Mouse (Mus musculus): ENCODE measurements around the gene Haus3. TPM values are rescaled to one million over a fixed set of nuclear protein-coding genes. Genes with fewer than 3 reads are reported as not detected.

The Haus3 gene
- polyA plus RNA-seq, 1 experiment from 2014 or later: 9.6 TPM

- TF ChIP-seq CTCF (IDR thresholded peaks at IDR 0.05; ENCODE audit: low read depth): no peak
- Histone ChIP-seq H3K36me3 (ENCODE audit: control insufficient read depth, insufficient read depth) (no peaks in the 10 kb centered on the region), H3K4me1 (replicated peaks; ENCODE audit: control insufficient read depth, insufficient read depth, low read length) (no peaks in the 10 kb centered on the region), H3K27ac (ENCODE audit: low read depth, low read length) (no peak overlapping the region), H3K9me3 (ENCODE audit: control insufficient read depth) (no peaks in the 10 kb centered on the region), H3K4me2 (replicated peaks; ENCODE audit: low read depth) (no peak overlapping the region), H3K4me3 (ENCODE audit: low read depth, low read length) (no peak overlapping the region), H3K9ac (ENCODE audit: low read depth, low read length) (no peak overlapping the region), H3K27me3 (replicated peaks; ENCODE audit: control insufficient read depth, insufficient read depth, low read length) (no peaks in the 10 kb centered on the region)
- 82% methylated on average over 3 of the region's 3 CpGs for WGBS
- ATAC-seq: no peak
These were observed 50.0 kb downstream of the Haus3 start for GRCm38 (mm10) chr5:34119121-34119856.

- no peak for TF ChIP-seq CTCF (IDR thresholded peaks at IDR 0.05; ENCODE audit: low read depth)
- H3K4me1 ChIP-seq (replicated peaks; ENCODE audit: control insufficient read depth, insufficient read depth, low read length): no peaks in the 10 kb centered on the region
- 77% methylated on average over 1 of the region's 1 CpGs for WGBS
- no peak overlapping the region for H3K27ac ChIP-seq (ENCODE audit: low read depth, low read length)
- no peaks in the 10 kb centered on the region for H3K36me3 ChIP-seq (ENCODE audit: control insufficient read depth, insufficient read depth)
- no peaks in the 10 kb centered on the region for H3K9me3 ChIP-seq (ENCODE audit: control insufficient read depth)
- H3K9ac ChIP-seq (ENCODE audit: low read depth, low read length): no peak overlapping the region
- H3K27me3 ChIP-seq (replicated peaks; ENCODE audit: control insufficient read depth, insufficient read depth, low read length): no peaks in the 10 kb centered on the region
- ATAC-seq: no peak
- no peak overlapping the region for H3K4me2 ChIP-seq (replicated peaks; ENCODE audit: low read depth)
- H3K4me3 ChIP-seq (ENCODE audit: low read depth, low read length): no peak overlapping the region
These were observed 63.6 kb downstream of the Haus3 start for GRCm38 (mm10) chr5:34105681-34106080.

Other genes with a start within 250 kb of the Haus3 start
- gene Nelfa, start 233.1 kb downstream of the Haus3 start, polyA plus RNA-seq (2015; fragmentation: Nextera tagmentation; extraction: Ambion mirVana): 18.2 and 19.1 TPM in 2 replicates
- 26.0 and 26.7 TPM in 2 replicates for gene Gm1673, start 186.1 kb downstream of the Haus3 start, polyA plus RNA-seq (2015; fragmentation: Nextera tagmentation; extraction: Ambion mirVana)
- gene Nat8l, start 173.5 kb downstream of the Haus3 start, polyA plus RNA-seq (2015; fragmentation: Nextera tagmentation; extraction: Ambion mirVana): 0.10 TPM in 2 replicates
- gene Poln, start 79 bp downstream of the Haus3 start, polyA plus RNA-seq (2015; fragmentation: Nextera tagmentation; extraction: Ambion mirVana): 0.41 TPM in 1 of 2 replicates, not detected in the other
- gene Mxd4, start 18.2 kb upstream of the Haus3 start, polyA plus RNA-seq (2015; fragmentation: Nextera tagmentation; extraction: Ambion mirVana): 14.1 and 17.7 TPM in 2 replicates
- 0.05 and 0.07 TPM in 2 replicates for gene Zfyve28, start 118.9 kb upstream of the Haus3 start, polyA plus RNA-seq (2015; fragmentation: Nextera tagmentation; extraction: Ambion mirVana)
- not detected in 2 replicates for gene Cfap99, start 119.1 kb upstream of the Haus3 start, polyA plus RNA-seq (2015; fragmentation: Nextera tagmentation; extraction: Ambion mirVana)
- gene Rnf4, start 166.8 kb upstream of the Haus3 start, polyA plus RNA-seq (2015; fragmentation: Nextera tagmentation; extraction: Ambion mirVana): 62.3 and 65.0 TPM in 2 replicates
- 4.3 and 5.6 TPM in 2 replicates for gene Fam193a, start 200.4 kb upstream of the Haus3 start, polyA plus RNA-seq (2015; fragmentation: Nextera tagmentation; extraction: Ambion mirVana)

Data from intestine, postnatal 0 days (tissue).